Mouse (Mus musculus): ENCODE measurements around the gene Slc30a1.

Gene Slc30a1

DNA sequence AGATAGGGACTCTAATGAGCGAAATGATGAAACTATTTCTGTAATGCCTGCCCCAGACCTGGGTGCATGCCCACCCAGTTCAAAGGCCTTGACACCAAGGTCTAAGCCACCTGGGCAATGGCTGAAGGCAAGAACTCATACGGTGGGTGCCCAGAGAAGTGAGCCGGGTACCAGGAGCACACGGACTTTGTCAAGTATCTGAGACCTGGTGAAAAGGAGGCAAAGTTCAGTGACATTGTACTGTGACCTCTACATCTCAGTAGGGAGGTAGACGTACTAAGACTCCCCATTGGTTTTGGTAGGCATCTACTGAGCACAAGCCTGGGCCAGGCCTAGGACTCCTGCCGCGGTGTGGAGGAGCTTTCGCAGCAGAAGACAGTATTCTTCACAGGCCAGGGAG lies 38.8 kb downstream of the Slc30a1 start:
- no peak for DNase-seq

DNA sequence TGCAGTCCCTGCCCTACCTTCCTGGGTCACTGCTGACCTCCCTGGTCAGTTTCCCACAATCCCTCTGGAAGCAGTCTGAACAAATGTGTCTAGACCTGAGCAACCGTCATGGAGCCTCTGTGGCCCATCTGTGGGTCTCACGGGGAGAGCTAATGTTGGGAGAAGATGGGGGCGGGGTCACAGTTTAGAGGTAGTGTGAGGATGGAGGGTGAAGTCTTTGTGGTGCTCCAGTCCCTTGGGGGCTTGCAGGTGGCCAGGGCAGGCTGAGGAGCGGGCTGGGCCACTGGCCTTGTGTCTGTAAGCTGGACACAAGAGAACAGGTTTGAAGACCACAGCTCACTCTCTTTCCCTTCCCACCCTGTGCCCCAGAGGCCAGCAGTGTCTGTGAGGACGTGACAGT lies 39.2 kb downstream of the Slc30a1 start:
- no peak for DNase-seq

DNA sequence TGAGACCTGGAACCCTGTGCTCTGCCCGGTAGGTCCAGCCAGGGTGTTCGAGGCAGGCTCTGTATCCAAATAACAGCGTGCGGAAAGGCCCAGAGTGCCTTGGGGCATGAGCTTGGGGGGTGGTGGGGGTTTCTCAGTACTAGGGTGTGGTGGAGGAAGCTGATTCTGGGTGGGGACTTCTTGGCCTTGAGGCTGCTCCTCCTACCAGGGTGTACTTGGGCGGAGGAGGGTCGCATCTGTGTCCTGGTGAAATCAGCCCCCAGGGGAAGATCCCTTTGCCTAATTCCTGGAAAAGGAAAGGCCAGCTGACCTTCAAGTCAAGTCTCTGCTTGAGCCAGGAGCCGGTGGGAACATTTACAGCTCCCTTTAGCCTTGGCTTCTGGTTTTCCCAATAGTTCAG lies 39.7 kb downstream of the Slc30a1 start:
- no peak for DNase-seq

DNA sequence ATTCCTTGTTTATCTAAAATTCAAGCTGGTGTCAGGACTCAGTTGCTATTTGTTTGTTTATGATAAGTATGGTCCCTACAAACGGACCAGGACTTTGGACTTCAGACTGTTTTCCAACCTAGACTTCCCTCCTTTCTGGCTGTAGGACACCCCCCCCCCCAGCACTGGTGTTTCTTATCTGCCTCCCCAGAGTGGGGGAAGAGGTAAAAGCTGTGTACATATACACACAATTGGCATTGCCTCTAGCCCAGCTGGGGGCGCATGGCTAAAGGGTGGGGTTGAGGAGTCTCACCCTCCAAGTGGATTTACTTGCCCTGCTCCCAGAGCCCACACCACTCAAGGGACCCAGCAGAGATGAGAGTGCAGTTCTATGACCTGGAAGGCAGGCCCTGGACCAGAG lies 40.3 kb downstream of the Slc30a1 start:
- no peak for DNase-seq

DNA sequence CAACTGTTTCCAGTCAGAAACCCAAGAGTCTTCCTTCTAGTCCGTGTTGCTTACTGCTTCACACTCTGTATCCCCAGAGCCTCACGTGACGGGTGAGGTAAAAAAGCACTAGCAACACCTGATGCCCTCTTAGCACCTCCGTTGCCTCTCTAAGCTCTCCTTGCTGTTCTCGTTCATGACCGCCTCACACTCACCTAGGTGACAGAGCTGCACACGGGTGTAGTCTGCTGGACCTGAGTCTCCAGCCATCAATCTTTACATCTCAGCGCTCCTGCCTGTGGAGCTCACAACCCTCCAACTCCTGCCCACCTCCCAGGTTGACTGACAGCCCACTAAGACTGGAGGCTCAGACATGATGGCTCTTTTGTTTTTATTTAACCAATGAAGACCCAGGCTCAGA lies 41.2 kb downstream of the Slc30a1 start:
- DNase-seq = no peak

DNA sequence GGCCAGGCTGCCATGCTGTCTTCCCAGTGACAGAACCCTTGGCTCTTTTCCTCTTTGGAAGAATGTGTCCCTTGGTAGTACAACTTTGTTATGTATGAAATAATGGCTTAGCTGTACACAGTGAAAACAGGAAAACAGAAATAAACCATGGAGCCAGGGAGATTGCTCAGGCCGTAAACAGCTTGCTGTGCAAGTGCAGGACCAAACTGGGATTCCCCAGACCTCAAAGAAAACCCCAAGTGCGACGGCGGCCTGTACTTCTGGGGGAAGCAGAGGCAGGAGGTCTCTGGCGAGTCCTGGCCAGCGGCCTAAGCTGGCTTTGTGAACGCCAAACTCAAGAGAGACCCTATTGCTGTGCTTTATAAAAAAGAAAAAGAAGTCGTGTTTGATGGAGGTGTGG lies 42.0 kb downstream of the Slc30a1 start:
- no peak for DNase-seq

DNA sequence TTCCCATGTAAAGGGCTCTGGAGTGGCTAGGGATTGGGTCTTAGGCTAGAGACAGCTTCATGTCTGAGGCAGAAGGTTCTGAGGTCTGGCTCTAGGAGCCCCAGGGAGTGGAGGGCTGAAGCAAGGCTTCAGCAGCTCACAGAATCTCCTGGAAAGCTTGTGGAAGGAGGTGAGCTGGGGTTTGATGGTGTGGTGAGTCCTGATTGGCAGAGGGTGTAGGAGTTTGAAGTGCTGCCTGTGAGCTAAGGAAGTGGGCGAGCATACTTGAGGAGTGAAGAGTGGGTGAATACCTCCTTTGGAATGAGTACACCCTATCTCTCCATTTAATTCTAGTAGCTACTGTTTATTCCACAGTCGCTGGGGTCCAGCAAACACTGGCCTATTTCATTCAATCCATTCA lies 44.0 kb downstream of the Slc30a1 start:
- no peak for DNase-seq

DNA sequence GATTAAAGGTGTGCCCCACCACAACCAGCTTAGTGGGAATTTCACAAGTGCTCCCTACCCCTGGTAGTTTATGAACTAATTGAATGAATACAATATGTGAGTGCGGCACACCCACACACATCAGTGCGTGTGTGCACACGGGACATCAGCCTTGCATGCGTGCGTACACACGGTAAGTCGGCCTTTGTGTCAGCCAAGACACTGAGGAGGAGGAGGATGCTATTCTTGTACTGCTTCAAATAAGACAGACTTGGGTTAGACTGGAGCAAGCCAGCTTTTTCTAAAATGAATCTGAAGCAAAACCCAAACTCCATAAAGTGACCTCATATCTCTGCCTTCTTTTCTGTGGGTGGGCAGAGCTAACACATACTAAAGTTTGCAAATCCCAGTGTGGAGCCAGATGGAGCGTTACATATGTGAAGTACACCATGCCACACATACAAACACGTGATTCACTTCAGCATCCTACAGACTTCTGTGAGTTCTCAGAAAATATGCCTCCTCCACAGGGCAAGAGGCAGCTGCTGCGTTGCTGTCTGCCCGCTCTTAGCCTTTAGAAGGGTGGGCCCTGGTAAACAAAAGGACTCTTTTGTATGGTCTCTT lies 46.3 kb downstream of the Slc30a1 start:
- DNase-seq = no peak

DNA sequence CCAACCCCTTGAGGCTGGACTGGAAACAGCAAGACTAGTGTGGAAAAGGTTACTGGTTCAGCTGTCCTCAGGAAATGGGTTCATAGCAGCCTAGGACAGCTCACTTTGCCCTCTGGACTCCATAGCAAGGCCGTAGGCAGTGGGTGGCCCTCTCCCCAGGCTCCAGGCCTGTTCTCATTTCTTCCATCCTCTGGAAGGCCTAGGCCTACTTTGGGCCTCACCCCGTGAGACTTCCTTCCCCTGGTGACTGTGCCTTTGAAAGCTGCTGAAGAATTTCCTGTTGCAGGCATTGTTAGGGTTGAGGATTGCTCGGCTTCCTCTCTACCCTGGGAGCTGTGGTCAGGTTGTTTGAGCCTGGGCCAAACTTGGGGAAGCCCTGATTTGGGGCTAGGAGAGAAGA lies 48.5 kb downstream of the Slc30a1 start:
- peak; percentile 17 to 19 for DNase-seq

DNA sequence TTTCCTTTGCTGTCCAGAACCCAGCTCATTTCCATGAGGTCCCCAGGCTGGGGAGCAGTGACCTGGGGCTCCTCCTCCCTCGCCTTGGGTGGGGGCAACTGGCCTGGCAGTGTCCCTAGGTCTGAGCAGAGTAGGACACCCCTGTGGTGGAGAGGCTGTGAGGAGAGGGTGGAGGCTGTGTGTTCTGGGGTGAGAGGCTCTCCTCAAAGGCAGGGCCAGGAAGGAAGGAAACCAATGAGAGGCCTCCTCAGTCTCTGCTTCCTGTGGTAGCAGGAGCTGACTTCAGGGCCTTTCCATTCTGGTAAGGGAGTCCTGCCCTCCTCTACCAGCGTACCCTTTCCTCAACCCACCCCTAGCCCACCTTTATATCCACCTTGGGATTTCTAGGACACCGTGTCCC lies 49.7 kb downstream of the Slc30a1 start:
- no peak for DNase-seq

DNA sequence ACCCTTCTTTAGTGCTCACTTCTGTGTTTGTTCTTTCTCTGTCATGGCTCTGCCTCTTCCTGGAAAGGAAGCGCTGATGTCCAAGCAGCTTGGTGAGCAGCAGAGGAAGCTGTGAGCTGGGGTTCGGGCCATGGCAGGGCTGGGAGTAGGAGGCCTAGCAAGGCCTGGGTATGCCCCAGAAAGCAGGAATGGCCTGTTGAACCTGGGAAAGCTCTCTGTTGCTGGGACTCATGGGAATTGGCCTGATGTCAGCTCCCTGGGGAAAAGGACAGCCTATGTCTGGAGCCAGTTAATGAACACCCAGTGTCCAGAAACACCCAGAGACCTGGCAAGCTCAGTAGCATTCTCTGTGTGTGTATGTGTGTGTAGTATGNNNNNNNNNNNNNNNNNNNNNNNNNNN lies 50.3 kb downstream of the Slc30a1 start:
- no peak for DNase-seq

DNA sequence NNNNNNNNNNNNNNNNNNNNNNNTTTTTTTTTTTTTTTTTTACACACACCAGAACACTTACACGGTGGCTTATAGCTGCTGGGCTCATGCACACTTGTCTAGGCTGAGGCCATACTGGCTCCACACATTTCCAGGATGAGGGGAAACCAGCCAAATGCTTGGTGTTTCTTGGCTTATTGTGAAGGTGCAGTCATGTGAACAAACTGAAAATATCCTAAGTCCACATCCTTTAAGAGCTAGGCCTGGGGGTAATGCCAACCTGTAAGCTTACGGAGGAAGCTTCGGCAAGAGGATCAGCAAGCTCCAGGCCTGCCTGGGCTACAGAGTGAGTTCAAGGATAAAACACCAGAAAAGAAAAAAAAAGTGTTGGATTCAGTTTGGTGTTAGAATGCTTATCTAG lies 50.8 kb downstream of the Slc30a1 start:
- DNase-seq = no peak

DNA sequence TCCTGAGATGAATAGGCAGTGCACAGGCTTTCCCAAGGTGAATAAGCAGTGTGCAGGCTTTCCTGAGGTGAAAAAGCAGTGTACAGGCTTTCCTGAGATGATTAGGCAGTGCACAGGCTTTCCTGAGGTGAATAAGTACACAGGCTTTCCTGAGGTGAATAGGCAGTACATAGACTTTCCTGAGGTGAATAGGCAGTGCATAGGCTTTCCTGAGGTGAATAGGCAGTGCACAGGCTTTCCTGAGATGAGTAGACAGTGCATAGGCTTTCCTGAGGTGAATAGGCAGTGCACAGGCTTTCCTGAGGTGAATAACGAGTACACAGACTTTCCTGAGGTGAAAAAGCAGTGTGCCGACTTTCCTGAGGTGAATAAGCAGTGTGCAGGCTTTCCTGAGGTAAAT lies 54.4 kb downstream of the Slc30a1 start:
- no peak for DNase-seq

Measured in thymus, postnatal 36 days (tissue).